Mouse (Mus musculus) bone marrow macrophage, adult 2 months (primary cell): ENCODE measurements at regions not wholly inside any gene's neighbourhood (a gene's known extent, or its start where the extent isn't known, plus 50 kb on each side); places are given as distances from the start of the nearest gene placed in this dataset.

ENCODE experiments used
- CTCF ChIP-seq: IDR thresholded peaks from 2 replicates; pipeline ENCODE4 v1.5.1; 2012; ENCODE audit warnings: low read depth, mild to moderate bottlenecking, low read length, moderate library complexity
- POLR2A ChIP-seq: IDR thresholded peaks from 2 replicates; pipeline ENCODE4 v1.6.1; 2012; ENCODE audit warnings: mild to moderate bottlenecking, low read depth, low read length, borderline replicate concordance

DNA sequence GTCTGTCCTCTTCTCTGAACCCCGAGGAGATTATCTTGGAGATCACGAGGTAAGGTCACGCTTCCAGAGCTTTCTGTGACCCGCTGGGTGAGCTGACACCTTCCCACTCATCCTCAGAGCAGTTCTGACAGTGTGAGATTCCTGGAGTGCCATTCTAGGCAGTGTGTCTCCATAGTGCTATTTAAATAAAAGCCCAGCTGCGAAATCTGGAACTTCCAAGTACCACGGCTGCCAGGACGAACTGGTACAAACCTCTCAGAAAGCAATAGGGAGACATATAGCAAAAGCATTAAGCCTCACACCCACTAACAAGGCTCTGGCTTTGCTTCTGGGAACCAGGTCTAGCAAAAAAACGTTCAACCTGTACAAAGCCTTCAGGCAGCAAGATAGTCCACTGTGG lies 261.4 kb upstream of the Cdyl start:
- TF ChIP-seq POLR2A, result no peak
- TF ChIP-seq CTCF, result no peak
